Mouse (Mus musculus) heart, adult 2 months (tissue): ENCODE measurements around the gene Bpifb5. TPM values are rescaled to one million over a fixed set of nuclear protein-coding genes. Genes with fewer than 3 reads are reported as not detected.

Experiments
- DNase-seq, 2 experiments: peaks; one replicate each; pipeline ENCODE4 v3.0.0; 2021
- H3K27ac ChIP-seq: fragments of 200-600 bp; 2 replicates; pipeline ENCODE4 v1.8.1; 2022
- H3K27me3 ChIP-seq: fragments of 200-500 bp; 2 replicates; pipeline ENCODE4 v1.6.1; 2012; ENCODE audit warnings: mild to moderate bottlenecking, low read length, inconsistent platforms, mixed read lengths; ENCODE audit not compliant: control insufficient read depth, insufficient read depth
- H3K36me3 ChIP-seq: fragments of 200-500 bp; 2 replicates; pipeline ENCODE4 v1.6.1; 2012; ENCODE audit warnings: low read length, inconsistent platforms; ENCODE audit not compliant: control insufficient read depth, insufficient read depth
- H3K4me1 ChIP-seq: fragments of 200-500 bp; 2 replicates; pipeline ENCODE4 v1.6.1; 2011; ENCODE audit warnings: low read length; ENCODE audit not compliant: control insufficient read depth, insufficient read depth
- H3K4me3 ChIP-seq: fragments of 200-600 bp; 2 replicates; pipeline ENCODE4 v1.8.1; 2022
- H3K79me2 ChIP-seq: fragments of 200-500 bp; replicated peaks from 2 replicates; pipeline ENCODE4 v1.6.1; 2012; ENCODE audit warnings: mild to moderate bottlenecking, inconsistent platforms, low read length, moderate library complexity, mixed read lengths; ENCODE audit not compliant: control insufficient read depth, insufficient read depth
- H3K9ac ChIP-seq: fragments of 200-500 bp; 2 replicates; pipeline ENCODE4 v1.6.1; 2012; ENCODE audit warnings: low read depth, mild to moderate bottlenecking, control low read depth, inconsistent platforms, low read length, mixed read lengths
- CTCF ChIP-seq: fragments of 200-600 bp; IDR thresholded peaks from 2 replicates; pipeline ENCODE4 v1.8.1; 2022; ENCODE audit warnings: antibody characterized with exemption, mild to moderate bottlenecking, moderate library complexity
- EP300 ChIP-seq: fragments of 200-500 bp; IDR thresholded peaks from 2 replicates; pipeline ENCODE4 v1.6.1; 2011; ENCODE audit warnings: low read depth, low read length, control low read depth; ENCODE audit not compliant: insufficient read depth
- POLR2A ChIP-seq: fragments of 200-500 bp; IDR thresholded peaks from 2 replicates; pipeline ENCODE4 v1.6.1; 2011; ENCODE audit warnings: mild to moderate bottlenecking, low read depth, low read length, control low read depth; ENCODE audit not compliant: insufficient read depth
- WGBS: fragments of 180-500 bp; shearing (Covaris S2); methylation state at CpG from one replicate; pipeline ENCODE4 v1.1.7; 2018; 5-methylcytosine and 5-hydroxymethylcytosine counted together
- intact Hi-C: fragments of 180-260 bp; cut with DNase I; formaldehyde crosslinking; loops from one replicate; pipeline ENCODE4 v1.15.1; 2025
- polyA plus RNA-seq: library from polyadenylated mRNA; depleted of rRNA; stranded (reverse); fragments of >200 nt; gene quantifications from 2 replicates; pipeline ENCODE4 v1.2.3, GENCODE M21; 2012
- total RNA-seq, 2 experiments: library from RNA; stranded (reverse); gene quantifications; 2 replicates each; pipeline ENCODE4 v1.2.3; 2021

The Bpifb5 gene
- total and polyA plus RNA-seq, 3 experiments = 0.08 TPM; not detected in 2

DNA sequence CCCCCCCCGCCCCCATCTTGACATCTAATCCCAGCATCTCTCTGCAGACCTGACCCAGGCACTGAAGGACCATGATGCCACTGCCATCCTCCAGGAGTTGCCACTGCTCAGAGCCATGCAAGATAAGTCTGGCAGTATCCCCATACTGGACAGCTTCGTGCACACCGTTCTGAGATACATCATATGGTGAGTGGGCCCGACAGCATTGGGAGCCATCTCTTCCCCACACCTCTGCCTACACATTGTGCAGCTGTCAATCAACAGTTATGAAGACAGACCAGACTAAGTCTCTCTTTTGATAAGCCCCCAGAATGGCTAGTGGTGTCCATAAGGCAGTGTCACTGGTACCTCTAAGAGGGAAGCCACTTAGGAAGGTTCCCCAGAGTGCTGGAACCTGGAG, 18.9 kb upstream of the Bpifb5 start:
- Histone ChIP-seq H3K27ac (no peak overlapping the region), H3K9ac (no peak overlapping the region), H3K4me1 (peaks cover 1% of the 10 kb centered on the region; the same call in 1 of the 2 replicates), H3K79me2 (no peaks in the 10 kb centered on the region), H3K36me3 (no peaks in the 10 kb centered on the region), H3K4me3 (no peak overlapping the region), H3K27me3 (no peaks in the 10 kb centered on the region)
- DNase-seq = no peak
- TF ChIP-seq CTCF = no peak
- TF ChIP-seq POLR2A = no peak
- no peak for TF ChIP-seq EP300
- intact Hi-C loops = no loop called here
- 83% methylated on average over 4 of the region's 4 CpGs for WGBS

DNA sequence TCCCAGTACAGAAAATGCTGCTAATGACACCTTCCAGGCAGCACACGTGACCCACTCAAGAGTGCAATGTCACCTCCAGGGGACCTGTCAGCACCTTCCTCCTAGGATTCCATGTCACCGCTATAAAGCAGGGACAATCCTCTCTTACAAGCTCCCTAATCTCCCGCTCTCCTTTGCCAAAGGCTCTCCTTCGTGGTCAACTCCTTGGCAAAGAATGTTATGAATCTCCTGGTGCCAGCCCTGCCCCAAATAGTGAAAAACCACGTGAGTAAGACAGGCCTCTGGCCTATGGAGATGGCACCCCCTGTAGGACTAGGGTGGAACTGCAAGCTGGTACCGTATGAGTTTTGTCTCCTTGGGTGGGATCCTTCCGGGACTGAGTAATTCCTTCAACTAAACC, 16.6 kb upstream of the Bpifb5 start:
- DNase-seq = peak; percentile 52 to 63
- Histone ChIP-seq H3K4me3 (no peak overlapping the region), H3K36me3 (no peaks in the 10 kb centered on the region), H3K27ac (no peak overlapping the region), H3K27me3 (no peaks in the 10 kb centered on the region), H3K9ac (no peak overlapping the region), H3K79me2 (no peaks in the 10 kb centered on the region), H3K4me1 (peaks cover 1% of the 10 kb centered on the region; the same call in 1 of the 2 replicates)
- TF ChIP-seq POLR2A = no peak
- peak; percentile 94 for TF ChIP-seq EP300
- TF ChIP-seq CTCF = peak; percentile 90
- WGBS = 34% methylated on average over 7 of the region's 7 CpGs
- intact Hi-C loops = loop anchor here (1.0 kb wide), 1 partner anchor 34 kb away; no protein-coding TSS in a partner anchor

DNA sequence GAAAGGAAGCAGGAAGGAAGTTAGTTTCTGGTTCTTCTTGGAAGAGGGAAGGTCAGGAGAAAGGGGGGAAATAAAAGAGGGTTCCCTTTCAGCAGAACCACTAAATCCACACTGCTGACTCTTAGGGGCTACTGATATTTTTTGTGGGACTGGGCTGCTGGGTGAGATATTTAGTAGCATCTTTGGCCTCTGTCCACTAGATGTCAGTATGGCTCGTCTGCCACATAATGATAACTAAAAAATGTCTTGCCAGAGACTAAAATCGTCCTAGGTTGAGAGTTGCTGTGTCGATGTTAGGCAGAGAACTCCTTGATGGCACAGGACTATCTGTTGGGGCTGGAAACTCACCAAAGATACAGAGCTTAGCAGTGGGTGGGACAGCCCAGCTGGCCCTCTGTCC, 14.4 kb upstream of the Bpifb5 start:
- Histone ChIP-seq H3K36me3 (no peaks in the 10 kb centered on the region), H3K27me3 (no peaks in the 10 kb centered on the region), H3K79me2 (no peaks in the 10 kb centered on the region), H3K4me3 (no peak overlapping the region), H3K4me1 (peaks cover 1% of the 10 kb centered on the region; the same call in 1 of the 2 replicates), H3K9ac (no peak overlapping the region), H3K27ac (no peak overlapping the region)
- 7% methylated on average over 3 of the region's 3 CpGs for whole genome bisulfite sequencing
- no peak for DNase-seq
- TF ChIP-seq POLR2A (no peak), EP300 (no peak), CTCF (peak; percentile 62)
- intact Hi-C loops = no loop called here

DNA sequence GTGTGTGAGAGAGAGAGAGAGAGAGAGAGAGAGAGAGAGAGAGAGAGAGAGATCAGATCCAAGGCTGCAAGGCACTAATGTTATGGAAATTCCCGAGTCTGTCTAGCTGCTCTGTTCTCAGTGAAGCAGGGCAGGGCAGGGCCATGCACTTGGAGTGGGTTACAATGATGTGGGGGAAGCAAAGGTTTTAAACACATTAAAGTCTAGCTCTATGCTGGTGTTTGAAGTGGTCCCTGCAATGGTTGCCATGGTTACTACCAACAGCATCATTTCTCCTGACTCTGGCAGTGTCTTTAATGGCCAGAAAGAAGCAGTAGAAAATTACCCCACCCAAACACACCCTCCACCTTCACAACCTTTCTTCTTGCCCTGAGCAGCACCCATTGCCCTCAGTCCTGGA, 12.4 kb upstream of the Bpifb5 start:
- no peaks in the 10 kb centered on the region for H3K36me3 ChIP-seq
- no peaks in the 10 kb centered on the region for H3K27me3 ChIP-seq
- H3K9ac ChIP-seq = no peak overlapping the region
- TF ChIP-seq POLR2A (no peak), EP300 (no peak), CTCF (no peak)
- H3K27ac ChIP-seq = no peak overlapping the region
- DNase-seq = no peak
- H3K4me1 ChIP-seq = peaks cover 1% of the 10 kb centered on the region; the same call in 1 of the 2 replicates
- no peaks in the 10 kb centered on the region for H3K79me2 ChIP-seq
- no peak overlapping the region for H3K4me3 ChIP-seq
- 50% methylated on average over 1 of the region's 1 CpGs for WGBS
- intact Hi-C loops = no loop called here

DNA sequence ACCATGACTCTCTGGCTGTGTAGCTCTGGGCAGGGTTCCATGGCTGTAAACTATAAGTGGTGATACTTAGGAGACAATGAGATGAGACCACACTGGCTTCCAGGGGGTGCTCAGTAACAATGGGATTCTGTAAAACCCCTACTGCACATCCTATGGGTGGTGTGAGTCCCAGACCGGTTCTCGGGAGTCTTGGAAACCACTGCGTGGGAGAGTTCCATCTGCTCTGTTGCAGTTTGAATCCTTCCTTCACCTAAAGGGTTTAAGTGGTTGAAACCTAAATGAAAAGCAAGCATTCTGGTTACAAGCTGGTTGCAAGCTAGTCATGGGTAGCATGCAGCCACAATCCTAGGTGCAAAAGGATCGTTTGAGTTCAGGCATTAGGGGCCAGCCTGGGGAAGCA, 11.7 kb upstream of the Bpifb5 start:
- no peak overlapping the region for H3K9ac ChIP-seq
- H3K79me2 ChIP-seq = no peaks in the 10 kb centered on the region
- H3K4me1 ChIP-seq = no peaks in the 10 kb centered on the region
- 86% methylated on average over 4 of the region's 4 CpGs for WGBS
- no peak overlapping the region for H3K27ac ChIP-seq
- TF ChIP-seq CTCF (no peak), POLR2A (no peak), EP300 (no peak)
- H3K27me3 ChIP-seq = no peaks in the 10 kb centered on the region
- H3K36me3 ChIP-seq = no peaks in the 10 kb centered on the region
- no peak for DNase-seq
- intact Hi-C loops = no loop called here
- H3K4me3 ChIP-seq = no peak overlapping the region

DNA sequence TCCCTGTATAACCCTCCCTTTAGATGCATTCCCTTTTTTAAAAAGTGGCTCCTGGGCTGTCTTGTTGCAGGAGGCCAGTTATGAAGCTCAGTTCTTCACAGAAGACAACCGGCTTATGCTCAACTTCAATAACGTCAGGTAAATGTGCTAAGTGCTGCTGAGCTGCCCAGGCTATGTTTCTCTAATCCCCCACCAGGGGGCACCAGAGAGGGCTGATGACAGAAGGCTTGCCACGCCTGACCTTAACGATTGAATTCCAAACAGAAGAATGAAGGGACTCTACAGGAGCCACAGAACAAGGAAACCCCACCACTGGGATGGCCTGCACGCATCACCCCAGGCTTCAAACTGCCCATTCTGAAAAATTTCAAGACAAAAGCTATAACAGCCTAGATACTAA, 8.4 kb upstream of the Bpifb5 start:
- no peaks in the 10 kb centered on the region for H3K4me1 ChIP-seq
- DNase-seq = peak; percentile 49 to 60
- no peak overlapping the region for H3K9ac ChIP-seq
- intact Hi-C loops = loop anchor here (5.0 kb wide), 1 partner anchor 77 kb away; no protein-coding TSS in a partner anchor
- H3K79me2 ChIP-seq = no peaks in the 10 kb centered on the region
- H3K36me3 ChIP-seq = no peaks in the 10 kb centered on the region
- H3K27me3 ChIP-seq = no peaks in the 10 kb centered on the region
- H3K4me3 ChIP-seq = no peak overlapping the region
- 8% methylated on average over 5 of the region's 5 CpGs for WGBS
- no peak overlapping the region for H3K27ac ChIP-seq
- TF ChIP-seq POLR2A (no peak), CTCF (peak; percentile 84)
